Mouse (Mus musculus) neural tube, postnatal 0 days (tissue): ENCODE results near the gene Myh10. TPM values are rescaled to one million over a fixed set of nuclear protein-coding genes. Genes with fewer than 3 reads are reported as not detected.

ENCODE experiments used
- polyA plus RNA-seq: library from polyadenylated mRNA; unstranded; fragments of >200 nt; fragmentation: Nextera tagmentation; extraction: Ambion mirVana; gene quantifications from 2 replicates; pipeline ENCODE4 v1.2.1, GENCODE M21; 2015

Myh10 gene
- polyA plus RNA-seq, result 64.1 and 79.0 TPM in 2 replicates

DNA sequence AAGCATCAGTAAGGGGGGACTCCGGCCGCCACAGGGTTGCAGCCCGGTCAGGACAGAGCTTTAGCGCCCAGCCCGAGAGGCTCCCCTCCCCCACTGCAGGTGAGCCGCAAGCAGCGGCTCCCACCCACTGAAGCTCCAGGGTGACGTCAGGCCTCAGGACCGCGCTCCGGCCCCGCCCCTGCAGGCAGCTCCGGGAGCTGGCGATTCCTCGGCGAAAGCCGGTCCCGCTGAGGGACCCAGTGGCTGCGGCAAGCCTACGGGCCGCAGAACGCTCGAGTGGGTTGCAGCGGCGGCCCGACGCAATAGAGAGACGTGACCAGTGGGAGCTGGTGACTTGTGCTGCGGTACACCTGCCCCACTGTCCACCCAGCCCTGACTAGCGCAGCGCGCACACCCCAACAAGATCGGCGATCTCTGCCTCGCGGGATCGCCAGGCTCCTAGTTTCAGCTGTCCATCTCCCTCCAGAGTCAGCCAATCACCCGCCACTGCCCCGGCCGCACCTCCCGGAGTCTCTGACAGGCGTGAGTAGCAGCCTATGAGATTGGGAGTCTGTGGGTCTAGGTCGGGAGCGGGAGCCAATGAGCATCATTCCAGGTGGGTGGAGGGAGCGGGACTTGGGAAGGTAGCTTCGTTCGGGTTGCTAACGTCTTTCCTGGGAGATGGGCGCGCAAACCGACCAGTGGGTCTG lies at the start of gene Myh10:
Myh10 (plus strand) TSS at position 239 of the 689 bp plus-strand sequence.

Other genes with a start within 250 kb of the Myh10 start
- gene Pik3r6, start 188.5 kb upstream of the Myh10 start, polyA plus RNA-seq, result 1.4 and 1.5 TPM in 2 replicates
- gene Mfsd6l, start 135.4 kb upstream of the Myh10 start, polyA plus RNA-seq, result not detected in 2 replicates
- gene Ccdc42, start 104.5 kb upstream of the Myh10 start, polyA plus RNA-seq, result 0.28 TPM in 1 of 2 replicates, not detected in the other
- gene Ndel1, start 180.3 kb downstream of the Myh10 start, polyA plus RNA-seq, result 103 and 108 TPM in 2 replicates
- gene Rnf222, start 197.0 kb downstream of the Myh10 start, polyA plus RNA-seq, result not detected in 2 replicates
- gene Rpl26, start 210.0 kb downstream of the Myh10 start, polyA plus RNA-seq, result 568 and 632 TPM in 2 replicates
- 0.43 and 1.0 TPM in 2 replicates for gene Odf4, start 235.5 kb downstream of the Myh10 start, polyA plus RNA-seq